Mouse (Mus musculus): Measurements from ENCODE around the gene Zfp989.
"Not testable (repeated sequence)": the region's sequence is repeated elsewhere in the genome, so short reads cannot be mapped to it uniquely, and the experiment has no call there.

DNA sequence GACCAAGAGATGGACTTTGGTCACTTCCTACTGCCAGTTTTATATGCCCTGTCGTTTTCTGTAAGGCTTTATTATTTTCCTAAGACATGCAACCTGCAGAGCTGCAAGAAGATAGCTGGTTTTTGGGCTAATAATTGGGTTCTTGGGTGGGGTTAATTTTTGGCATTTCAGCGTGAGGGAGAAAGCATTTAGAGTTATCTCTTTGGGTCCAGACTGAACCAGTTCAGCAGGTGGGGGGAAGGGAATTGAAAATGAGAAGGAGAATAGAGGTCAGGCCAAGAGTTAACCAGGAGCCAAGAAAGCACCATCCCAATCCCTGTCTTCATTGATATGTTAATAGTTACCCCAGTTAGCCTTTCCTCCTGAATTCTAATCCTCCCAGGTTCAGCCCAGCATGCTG is 4.8 kb downstream of the Zfp989 start:
- TF ChIP-seq POLR2A (IDR thresholded peaks at IDR 0.05; ENCODE audit: extremely low read depth, insufficient read depth, low read length); CTCF (IDR thresholded peaks at IDR 0.05; ENCODE audit: low read depth, low read length): not testable (repeated sequence)
